Mouse (Mus musculus) c-Kit-positive CD71-negative TER-119-negative erythroid progenitor cells, embryonic 14.5 days (primary cell): Measurements from ENCODE around the gene Kntc1.

Source experiments
- DNase-seq: peaks from one replicate; pipeline ENCODE4 v3.0.0-alpha.2; 2013; ENCODE audit warnings: low read depth

The Kntc1 gene

GRCm38 (mm10) chr5:123866457-123866856 is 116.9 kb downstream of the Kntc1 start:
- no peak for DNase-seq

DNA sequence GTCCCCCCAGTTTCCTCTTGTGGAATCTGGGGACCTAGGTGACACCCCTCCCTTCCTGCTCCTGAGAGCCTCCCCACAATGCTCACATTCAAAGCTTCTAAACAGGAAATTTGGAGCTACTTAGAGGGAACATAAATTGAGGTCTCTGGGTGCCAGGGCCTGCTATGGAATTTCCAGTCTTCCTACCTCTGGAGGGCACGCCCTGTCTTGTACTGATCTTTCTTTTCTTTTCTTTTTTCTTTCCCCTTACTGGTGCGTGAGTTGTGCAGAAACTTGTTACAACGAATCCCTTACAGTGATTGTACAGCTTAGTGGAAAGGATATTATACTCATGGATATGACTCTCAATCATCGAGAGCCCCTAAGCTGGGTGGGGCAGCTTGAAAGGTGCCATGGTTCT is 120.1 kb downstream of the Kntc1 start:
- DNase-seq = no peak
